Mouse (Mus musculus) kidney, embryonic 16.5 days (tissue): ENCODE measurements around the gene Ppfia2. TPM values are rescaled to one million over a fixed set of nuclear protein-coding genes. Genes with fewer than 3 reads are reported as not detected.

Experiments
- ATAC-seq: fragments of 200-750 bp; cut with Nextera tagmentation; 2 replicates; pipeline ENCODE4 v1.8.0; 2017; ENCODE audit warnings: moderate TSS enrichment; ENCODE audit not compliant: low FRiP score, low TSS enrichment
- H3K27ac ChIP-seq: fragments of 300-500 bp; sonication (generic); 2 replicates; pipeline ENCODE4 v1.5.1; 2014; ENCODE audit warnings: low read length
- H3K27me3 ChIP-seq: fragments of 300-500 bp; sonication (generic); 2 replicates; pipeline ENCODE4 v1.6.1; 2014; ENCODE audit warnings: low read length, control low read depth, mixed read lengths; ENCODE audit not compliant: insufficient read depth
- H3K36me3 ChIP-seq: fragments of 300-500 bp; sonication (generic); 2 replicates; pipeline ENCODE4 v1.6.1; 2014; ENCODE audit warnings: low read length, control low read depth, mixed read lengths; ENCODE audit not compliant: insufficient read depth
- H3K4me1 ChIP-seq: fragments of 300-500 bp; sonication (generic); 2 replicates; pipeline ENCODE4 v1.6.1; 2014; ENCODE audit warnings: low read length, control low read depth, mixed read lengths; ENCODE audit not compliant: insufficient read depth
- H3K4me2 ChIP-seq: fragments of 300-500 bp; sonication (generic); replicated peaks from 2 replicates; pipeline ENCODE4 v1.6.1; 2014; ENCODE audit warnings: low read depth, low read length
- H3K4me3 ChIP-seq: fragments of 300-500 bp; sonication (generic); 2 replicates; pipeline ENCODE4 v1.5.1; 2014; ENCODE audit warnings: mild to moderate bottlenecking, low read length
- H3K9ac ChIP-seq: fragments of 300-500 bp; sonication (generic); replicated peaks from 2 replicates; pipeline ENCODE4 v1.6.1; 2014; ENCODE audit warnings: low read length
- H3K9me3 ChIP-seq: fragments of 300-500 bp; sonication (generic); 2 replicates; pipeline ENCODE4 v1.6.1; 2016; ENCODE audit warnings: low read length, control low read depth
- WGBS: fragments of 180-500 bp; shearing (Covaris S2); extraction: QIAGEN DNeasy Blood & Tissue Kit; methylation state at CpG from one replicate; pipeline ENCODE4 v1.1.7; 2014; 5-methylcytosine and 5-hydroxymethylcytosine counted together
- polyA plus RNA-seq: library from polyadenylated mRNA; unstranded; fragments of >200 nt; fragmentation: Nextera tagmentation; extraction: Ambion mirVana; gene quantifications from 2 replicates; pipeline ENCODE4 v1.2.1, GENCODE M21; 2015

The Ppfia2 gene
- polyA plus RNA-seq, 1 experiment from 2014 or later, result 0.30 TPM

- H3K4me3 ChIP-seq, result peak overlapping the region; percentile 41
- no peaks in the 10 kb centered on the region for H3K9me3 ChIP-seq
- H3K27me3 ChIP-seq, result no peaks in the 10 kb centered on the region
- ATAC-seq, result peak; percentile 54; the same call in 1 of the 2 replicates
- H3K4me1 ChIP-seq, result no peaks in the 10 kb centered on the region
- H3K27ac ChIP-seq, result no peak overlapping the region
- no peaks in the 10 kb centered on the region for H3K36me3 ChIP-seq
- peak overlapping the region; percentile 57 for H3K4me2 ChIP-seq
- WGBS, result 27% methylated on average over 13 of the region's 13 CpGs
- peak overlapping the region; percentile 61 for H3K9ac ChIP-seq
Observed at GRCm38 (mm10) chr10:106932571-106933073, 462.5 kb downstream of the Ppfia2 start.

GRCm38 (mm10) chr10:106936996-106937395 lies 466.9 kb downstream of the Ppfia2 start:
- no peak overlapping the region for H3K4me2 ChIP-seq
- no peaks in the 10 kb centered on the region for H3K9me3 ChIP-seq
- no peaks in the 10 kb centered on the region for H3K36me3 ChIP-seq
- no peaks in the 10 kb centered on the region for H3K4me1 ChIP-seq
- H3K9ac ChIP-seq, result no peak overlapping the region
- no peaks in the 10 kb centered on the region for H3K27me3 ChIP-seq
- 81% methylated on average over 7 of the region's 7 CpGs for WGBS
- ATAC-seq, result no peak
- no peak overlapping the region for H3K4me3 ChIP-seq
- no peak overlapping the region for H3K27ac ChIP-seq

DNA sequence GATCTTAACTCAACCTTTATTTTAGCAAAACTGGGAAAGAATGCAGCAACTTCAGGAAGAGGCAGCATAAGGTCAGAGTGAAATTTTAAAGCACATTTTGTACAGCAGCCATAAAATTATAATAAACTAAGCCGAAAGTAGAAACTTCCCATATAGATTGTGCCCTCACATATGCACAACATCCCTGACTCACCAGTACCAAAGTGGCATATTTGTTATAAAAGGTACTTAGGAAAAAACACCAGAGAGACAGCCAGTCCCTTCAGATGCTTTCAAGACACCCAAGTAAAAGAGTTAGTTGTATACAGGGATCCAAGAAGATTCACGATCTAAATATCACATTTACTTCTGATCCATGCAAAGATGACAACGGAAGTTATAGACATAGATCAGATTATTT lies 468.7 kb downstream of the Ppfia2 start:
- WGBS, result 87% methylated on average over 3 of the region's 3 CpGs
- Histone ChIP-seq H3K36me3 (no peaks in the 10 kb centered on the region), H3K9ac (no peak overlapping the region), H3K27me3 (no peaks in the 10 kb centered on the region), H3K9me3 (no peaks in the 10 kb centered on the region), H3K4me3 (no peak overlapping the region), H3K4me1 (no peaks in the 10 kb centered on the region), H3K27ac (no peak overlapping the region), H3K4me2 (no peak overlapping the region)
- no peak for ATAC-seq

DNA sequence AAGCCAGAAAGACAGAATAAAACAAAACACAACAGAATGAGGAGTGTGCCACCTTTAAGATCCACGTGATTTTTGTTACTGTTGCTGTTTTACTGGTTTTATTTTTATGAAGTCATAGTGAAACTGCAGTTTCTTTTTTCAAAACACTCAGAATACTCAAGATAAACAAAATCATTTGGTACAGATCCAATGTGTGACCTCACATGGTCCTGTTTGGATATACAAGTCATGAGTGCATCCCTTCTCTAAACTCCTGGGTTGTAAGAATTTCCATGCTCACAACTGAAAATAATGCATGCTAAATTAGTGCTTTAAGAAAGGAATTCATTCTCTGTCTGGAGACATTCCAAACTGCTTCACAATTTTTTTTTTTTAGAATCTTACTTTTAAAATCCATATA lies 469.3 kb downstream of the Ppfia2 start:
- Histone ChIP-seq H3K4me3 (no peak overlapping the region), H3K4me1 (no peaks in the 10 kb centered on the region)
- 59% methylated on average over 1 of the region's 1 CpGs for WGBS

GRCm38 (mm10) chr10:106941380-106941779 lies 471.2 kb downstream of the Ppfia2 start:
- Histone ChIP-seq H3K4me1 (no peaks in the 10 kb centered on the region), H3K36me3 (no peaks in the 10 kb centered on the region), H3K27me3 (no peaks in the 10 kb centered on the region), H3K9me3 (no peaks in the 10 kb centered on the region), H3K4me3 (no peak overlapping the region), H3K9ac (no peak overlapping the region), H3K4me2 (no peak overlapping the region), H3K27ac (no peak overlapping the region)
- no peak for ATAC-seq
- 72% methylated on average over 5 of the region's 5 CpGs for WGBS

More for the DNA sequence above, 469.3 kb downstream of the Ppfia2 start:
- H3K36me3 ChIP-seq, result no peaks in the 10 kb centered on the region
- no peaks in the 10 kb centered on the region for H3K27me3 ChIP-seq
- H3K4me2 ChIP-seq, result no peak overlapping the region
- no peak overlapping the region for H3K9ac ChIP-seq
- H3K9me3 ChIP-seq, result no peaks in the 10 kb centered on the region
- ATAC-seq, result no peak
- H3K27ac ChIP-seq, result no peak overlapping the region

GRCm38 (mm10) chr10:106959026-106959425 lies 488.9 kb downstream of the Ppfia2 start:
- Histone ChIP-seq H3K36me3 (no peaks in the 10 kb centered on the region), H3K27ac (no peak overlapping the region), H3K4me2 (no peak overlapping the region), H3K27me3 (no peaks in the 10 kb centered on the region), H3K4me3 (no peak overlapping the region), H3K9me3 (no peaks in the 10 kb centered on the region), H3K9ac (no peak overlapping the region), H3K4me1 (no peaks in the 10 kb centered on the region)
- no peak for ATAC-seq
- 76% methylated on average over 3 of the region's 3 CpGs for WGBS

DNA sequence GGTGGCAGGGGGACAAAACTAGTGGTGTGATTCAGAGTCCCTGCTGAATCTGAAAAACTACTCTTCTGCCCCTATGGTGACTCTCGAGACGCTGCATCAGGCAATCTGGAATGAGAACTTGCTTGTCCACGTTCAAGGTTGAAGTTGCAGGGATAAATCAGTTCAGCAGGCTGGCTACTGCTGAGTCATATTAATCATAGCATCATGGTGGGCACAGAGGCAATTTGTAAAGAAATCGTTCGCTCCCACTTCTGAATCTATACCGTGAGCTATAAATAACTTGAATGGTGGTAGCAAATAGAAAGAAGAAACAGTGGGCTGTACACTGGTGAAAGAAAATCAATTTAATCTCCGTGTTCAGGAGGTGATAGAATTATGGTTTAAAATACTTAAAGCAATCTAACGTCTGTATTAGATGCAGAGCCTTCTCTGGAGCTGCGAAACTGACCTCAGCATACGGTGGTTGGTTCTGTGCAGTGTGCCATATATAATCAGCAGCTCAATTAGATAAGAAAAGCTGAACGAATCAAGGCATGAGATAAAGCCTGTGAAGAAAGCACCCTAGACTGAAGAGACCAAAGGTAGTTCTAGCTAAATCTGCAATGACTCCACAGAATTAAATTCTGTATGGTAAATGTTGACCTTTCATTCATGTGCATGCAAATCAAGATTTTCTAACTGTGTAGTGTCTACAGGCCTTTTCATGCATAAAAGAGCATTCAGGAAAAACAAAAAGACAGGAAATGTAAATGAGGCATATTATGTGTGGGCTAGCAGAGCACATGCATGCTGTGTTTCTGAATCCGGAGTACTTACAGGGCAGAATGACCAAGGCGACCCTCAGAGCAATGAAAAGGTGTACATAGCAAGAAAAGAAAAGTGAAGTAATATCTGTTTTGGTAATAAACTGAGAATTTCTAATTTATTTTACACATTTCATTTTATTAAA lies 505.3 kb downstream of the Ppfia2 start:
- Histone ChIP-seq H3K4me1 (no peaks in the 10 kb centered on the region), H3K36me3 (no peaks in the 10 kb centered on the region), H3K9me3 (no peaks in the 10 kb centered on the region), H3K27ac (no peak overlapping the region), H3K27me3 (no peaks in the 10 kb centered on the region), H3K4me3 (no peak overlapping the region), H3K4me2 (no peak overlapping the region), H3K9ac (no peak overlapping the region)
- ATAC-seq, result no peak
- WGBS, result 68% methylated on average over 13 of the region's 13 CpGs
